Mouse (Mus musculus) neural tube, embryonic 14.5 days (tissue): Measurements from ENCODE around the gene Slc19a3. TPM values are rescaled to one million over a fixed set of nuclear protein-coding genes. Genes with fewer than 3 reads are reported as not detected.
A peak's percentile ranks its signal among the peaks of the same experiment; 100 is the strongest.

ENCODE experiments used
- ATAC-seq: fragments of 200-750 bp; cut with Nextera tagmentation; 2 replicates; pipeline ENCODE4 v1.8.0; 2017; ENCODE audit warnings: low read depth, mild to moderate bottlenecking, moderate TSS enrichment, moderate library complexity
- H3K27ac ChIP-seq: fragments of 300-500 bp; sonication (generic); 2 replicates; pipeline ENCODE4 v1.5.1; 2014; ENCODE audit warnings: low read depth, mild to moderate bottlenecking, control low read depth, low read length, moderate library complexity, mixed read lengths
- H3K27me3 ChIP-seq: fragments of 300-500 bp; sonication (generic); 2 replicates; pipeline ENCODE4 v1.6.1; 2014; ENCODE audit warnings: low read length; ENCODE audit not compliant: control insufficient read depth, insufficient read depth
- H3K36me3 ChIP-seq: fragments of 300-500 bp; sonication (generic); 2 replicates; pipeline ENCODE4 v1.6.1; 2014; ENCODE audit warnings: low read length, mixed read lengths; ENCODE audit not compliant: control insufficient read depth, insufficient read depth
- H3K4me1 ChIP-seq: fragments of 300-500 bp; sonication (generic); 2 replicates; pipeline ENCODE4 v1.6.1; 2014; ENCODE audit warnings: low read length; ENCODE audit not compliant: control insufficient read depth, insufficient read depth
- H3K4me2 ChIP-seq: fragments of 300-500 bp; sonication (generic); 2 replicates; pipeline ENCODE4 v1.6.1; 2014; ENCODE audit warnings: mild to moderate bottlenecking, low read depth, low read length, control low read depth
- H3K4me3 ChIP-seq: fragments of 300-500 bp; sonication (generic); 2 replicates; pipeline ENCODE4 v1.5.1; 2014; ENCODE audit warnings: low read depth, low read length, control low read depth, mixed read lengths
- H3K9ac ChIP-seq: fragments of 300-500 bp; sonication (generic); replicated peaks from 2 replicates; pipeline ENCODE4 v1.6.1; 2014; ENCODE audit warnings: low read depth, mild to moderate bottlenecking, control low read depth, low read length, mixed read lengths
- H3K9me3 ChIP-seq: fragments of 300-500 bp; sonication (generic); 2 replicates; pipeline ENCODE4 v1.6.1; 2016; ENCODE audit warnings: low read length; ENCODE audit not compliant: control insufficient read depth
- WGBS: fragments of 180-500 bp; shearing (Covaris S2); extraction: QIAGEN DNeasy Blood & Tissue Kit; methylation state at CpG from one replicate; pipeline ENCODE4 v1.1.7; 2014; 5-methylcytosine and 5-hydroxymethylcytosine counted together
- polyA plus RNA-seq: library from polyadenylated mRNA; unstranded; fragments of >200 nt; fragmentation: Nextera tagmentation; extraction: Ambion mirVana; gene quantifications from 2 replicates; pipeline ENCODE4 v1.2.1, GENCODE M21; 2014

Slc19a3 gene
- polyA plus RNA-seq, 1 experiment from 2014 or later = 0.66 TPM

- Histone ChIP-seq H3K4me1 (no peaks in the 10 kb centered on the region), H3K27ac (no peak overlapping the region), H3K9ac (no peak overlapping the region), H3K36me3 (no peaks in the 10 kb centered on the region), H3K27me3 (no peaks in the 10 kb centered on the region), H3K4me2 (no peak overlapping the region), H3K4me3 (no peak overlapping the region), H3K9me3 (no peaks in the 10 kb centered on the region)
- 48% methylated on average over 3 of the region's 3 CpGs for WGBS
- peak; percentile 69; the same call in 1 of the 2 replicates for ATAC-seq
Measured at GRCm38 (mm10) chr1:82966413-82966812, 71.8 kb downstream of the Slc19a3 start.

Other genes with a start within 250 kb of the Slc19a3 start
- 39.5 and 45.9 TPM in 2 replicates for gene Agfg1, start 199.0 kb downstream of the Slc19a3 start, polyA plus RNA-seq
- not detected in 2 replicates for gene A030005L19Rik, start 125.1 kb downstream of the Slc19a3 start, polyA plus RNA-seq
- gene A030014E15Rik, start 113.5 kb downstream of the Slc19a3 start, polyA plus RNA-seq = not detected in 2 replicates
- gene Gm6217, start 107.0 kb downstream of the Slc19a3 start, polyA plus RNA-seq = not detected in 2 replicates
- gene A030003K21Rik, start 95.1 kb downstream of the Slc19a3 start, polyA plus RNA-seq = not detected in 2 replicates
- gene Gm7544, start 82.4 kb downstream of the Slc19a3 start, polyA plus RNA-seq = not detected in 2 replicates
- not detected in 2 replicates for gene Gm47955, start 78.2 kb downstream of the Slc19a3 start, polyA plus RNA-seq
- not detected in 2 replicates for gene Gm47959, start 37.9 kb downstream of the Slc19a3 start, polyA plus RNA-seq
- gene Krtap28-10, start 4.0 kb upstream of the Slc19a3 start, polyA plus RNA-seq = not detected in 2 replicates
- not detected in 2 replicates for gene Gm47969, start 6.5 kb upstream of the Slc19a3 start, polyA plus RNA-seq
- not detected in 2 replicates for gene A030005K14Rik, start 20.9 kb upstream of the Slc19a3 start, polyA plus RNA-seq
- gene Krtap28-13, start 22.5 kb upstream of the Slc19a3 start, polyA plus RNA-seq = not detected in 2 replicates
- gene Ccl20, start 78.3 kb upstream of the Slc19a3 start, polyA plus RNA-seq = not detected in 2 replicates
- gene Daw1, start 121.3 kb upstream of the Slc19a3 start, polyA plus RNA-seq = 0.73 and 1.6 TPM in 2 replicates